Mouse (Mus musculus) heart, postnatal 0 days (tissue): ENCODE measurements around the gene Spryd7.

Source experiments
- CTCF ChIP-seq: IDR thresholded peaks from 2 replicates; pipeline ENCODE4 v1.5.1; 2016; ENCODE audit warnings: antibody characterized with exemption, control low read depth, low read depth
- EP300 ChIP-seq: IDR thresholded peaks from 2 replicates; pipeline ENCODE4 v1.6.1; 2016; ENCODE audit warnings: antibody characterized with exemption, low read depth

DNA sequence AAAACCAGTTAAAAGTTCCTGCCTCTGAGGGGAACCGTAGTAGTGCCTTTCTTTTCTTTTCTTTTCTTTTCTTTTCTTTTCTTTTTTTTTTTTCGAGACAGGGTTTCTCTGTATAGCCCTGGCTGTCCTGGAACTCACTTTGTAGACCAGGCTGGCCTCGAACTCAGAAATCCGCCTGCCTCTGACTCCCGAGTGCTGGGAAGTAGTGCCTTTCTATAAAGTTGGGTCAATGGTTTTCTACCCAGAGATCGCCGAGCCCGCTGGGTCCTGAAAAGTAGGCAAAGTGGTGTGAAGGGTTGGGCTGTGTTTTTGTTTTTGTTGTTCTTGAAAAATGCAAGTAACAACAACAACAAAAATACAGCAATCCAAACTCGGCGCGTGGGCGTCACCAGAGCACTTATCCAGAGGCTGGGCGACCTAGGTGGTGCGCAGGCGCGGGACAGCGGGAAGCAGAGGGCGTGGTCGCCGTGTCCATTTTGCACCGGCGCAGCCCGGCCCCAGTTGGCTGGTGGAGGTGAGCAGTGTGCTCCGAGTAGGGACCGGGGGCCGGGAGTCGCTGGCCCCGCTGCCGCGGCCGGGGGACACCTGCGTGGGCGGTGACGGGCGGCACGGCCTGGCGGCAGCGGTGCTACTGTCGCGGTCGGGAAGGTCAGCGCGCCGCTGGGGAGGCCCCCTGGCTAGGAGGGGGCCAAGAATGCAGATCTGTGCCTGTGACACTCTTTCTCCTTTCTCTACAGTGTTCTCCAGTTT lies 42.5 kb upstream of the Spryd7 start:
- TF ChIP-seq CTCF (no peak), EP300 (no peak)
